Mouse (Mus musculus) c-Kit-negative CD71-positive TER-119-positive erythroid progenitor cells, embryonic 14.5 days (primary cell): Measurements from ENCODE around the gene Dpf3.

Source experiments
- DNase-seq: peaks from one replicate; pipeline ENCODE4 v3.0.0-alpha.2; 2013; ENCODE audit warnings: low read depth, low spot score

Dpf3 gene

GRCm38 (mm10) chr12:83470085-83470484 is 17.4 kb downstream of the Dpf3 start:
- DNase-seq: no peak

- no peak for DNase-seq
These were observed 20.7 kb downstream of the Dpf3 start for GRCm38 (mm10) chr12:83466508-83467430.

- no peak for DNase-seq
These were observed 21.5 kb downstream of the Dpf3 start for GRCm38 (mm10) chr12:83466053-83466452.

- no peak for DNase-seq
These were observed 27.2 kb downstream of the Dpf3 start for GRCm38 (mm10) chr12:83460272-83460671.

GRCm38 (mm10) chr12:83454697-83455321 is 32.7 kb downstream of the Dpf3 start:
- no peak for DNase-seq

- no peak for DNase-seq
These were observed 35.7 kb downstream of the Dpf3 start for GRCm38 (mm10) chr12:83451850-83452249.

GRCm38 (mm10) chr12:83450471-83450870 is 37.0 kb downstream of the Dpf3 start:
- DNase-seq: no peak

GRCm38 (mm10) chr12:83449202-83449601 is 38.3 kb downstream of the Dpf3 start:
- DNase-seq: no peak

- DNase-seq: no peak
These were observed 41.9 kb downstream of the Dpf3 start for GRCm38 (mm10) chr12:83445587-83445986.

- no peak for DNase-seq
These were observed 43.1 kb downstream of the Dpf3 start for GRCm38 (mm10) chr12:83444448-83444847.

GRCm38 (mm10) chr12:83438002-83438401 is 49.5 kb downstream of the Dpf3 start:
- no peak for DNase-seq

GRCm38 (mm10) chr12:83433987-83434698 is 53.4 kb downstream of the Dpf3 start:
- no peak for DNase-seq

- no peak for DNase-seq
These were observed 54.1 kb downstream of the Dpf3 start for GRCm38 (mm10) chr12:83433436-83433835.

- DNase-seq: no peak
These were observed 57.3 kb downstream of the Dpf3 start for GRCm38 (mm10) chr12:83430207-83430606.

GRCm38 (mm10) chr12:83428016-83428415 is 59.5 kb downstream of the Dpf3 start:
- no peak for DNase-seq

- DNase-seq: no peak
These were observed 59.9 kb downstream of the Dpf3 start for GRCm38 (mm10) chr12:83427601-83428000.

- DNase-seq: no peak
These were observed 61.2 kb downstream of the Dpf3 start for GRCm38 (mm10) chr12:83426326-83426725.

- no peak for DNase-seq
These were observed 61.8 kb downstream of the Dpf3 start for GRCm38 (mm10) chr12:83425736-83426135.

- DNase-seq: no peak
These were observed 62.6 kb downstream of the Dpf3 start for GRCm38 (mm10) chr12:83424720-83425444.

GRCm38 (mm10) chr12:83424086-83424719 is 63.3 kb downstream of the Dpf3 start:
- DNase-seq: no peak

- no peak for DNase-seq
These were observed 67.2 kb downstream of the Dpf3 start for GRCm38 (mm10) chr12:83420346-83420745.
